Mouse (Mus musculus): Measurements from ENCODE around the gene Eml2. TPM values are rescaled to one million over a fixed set of nuclear protein-coding genes. Genes with fewer than 3 reads are reported as not detected.

Gene Eml2
- polyA plus RNA-seq, 1 experiment from 2014 or later = 12.3 TPM

DNA sequence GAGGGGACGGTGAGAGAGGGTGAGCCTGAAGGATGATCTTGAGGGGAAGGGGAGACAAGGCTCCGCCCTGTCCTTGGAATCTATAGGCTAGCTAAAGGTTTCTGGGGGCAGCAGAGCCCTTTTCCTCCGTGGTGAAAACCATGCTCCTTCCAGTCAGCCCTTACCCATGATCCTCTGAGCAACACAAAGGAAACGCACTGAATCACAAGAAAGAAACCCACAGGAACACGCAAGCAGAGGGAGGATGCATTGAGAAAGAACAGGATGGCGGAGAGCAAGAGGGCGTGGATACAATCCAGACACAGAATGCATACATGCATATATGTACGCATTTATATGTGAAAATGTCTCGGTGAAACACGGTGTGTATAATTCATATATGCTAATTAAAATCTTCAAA lies 6.7 kb upstream of the Eml2 start:
- 60% methylated on average over 10 of the region's 10 CpGs for WGBS
- no peak overlapping the region; the same call in 1 of the 2 replicates for H3K27ac ChIP-seq (ENCODE audit: low read depth, low read length)
- H3K9me3 ChIP-seq (ENCODE audit: control insufficient read depth, low read length) = peaks cover 2% of the 10 kb centered on the region; the same call in 1 of the 2 replicates
- ATAC-seq = no peak
- no peak overlapping the region for H3K9ac ChIP-seq (ENCODE audit: low read depth, low read length)
- H3K27me3 ChIP-seq (replicated peaks; ENCODE audit: control insufficient read depth, insufficient read depth, low read length) = peaks cover 3% of the 10 kb centered on the region; the same call in 1 of the 2 replicates
- no peak overlapping the region for H3K4me2 ChIP-seq (ENCODE audit: low read length)
- H3K36me3 ChIP-seq (ENCODE audit: control insufficient read depth, insufficient read depth, low read length) = no peaks in the 10 kb centered on the region
- H3K4me3 ChIP-seq (ENCODE audit: low read length) = no peak overlapping the region
- peaks cover 9% of the 10 kb centered on the region; the same call in 1 of the 2 replicates for H3K4me1 ChIP-seq (ENCODE audit: control insufficient read depth, insufficient read depth, low read depth, low read length)

- H3K4me1 ChIP-seq (ENCODE audit: control insufficient read depth, insufficient read depth, low read depth, low read length) = peaks cover 9% of the 10 kb centered on the region; the same call in 1 of the 2 replicates
- H3K4me3 ChIP-seq (ENCODE audit: low read length) = no peak overlapping the region
- 49% methylated on average over 8 of the region's 8 CpGs for WGBS
- H3K9ac ChIP-seq (ENCODE audit: low read depth, low read length) = 0 out of 2 replicates have a peak overlapping the region, but pooled peaks have one; percentile 13
- H3K27ac ChIP-seq (ENCODE audit: low read depth, low read length) = peak overlapping the region; percentile 23; the same call in 1 of the 2 replicates
- peak; percentile 41 for ATAC-seq
- H3K4me2 ChIP-seq (ENCODE audit: low read length) = no peak overlapping the region
- peaks cover 2% of the 10 kb centered on the region; the same call in 1 of the 2 replicates for H3K9me3 ChIP-seq (ENCODE audit: control insufficient read depth, low read length)
- no peaks in the 10 kb centered on the region for H3K27me3 ChIP-seq (replicated peaks; ENCODE audit: control insufficient read depth, insufficient read depth, low read length)
- no peaks in the 10 kb centered on the region for H3K36me3 ChIP-seq (ENCODE audit: control insufficient read depth, insufficient read depth, low read length)
These were observed 6.1 kb upstream of the Eml2 start for GRCm38 (mm10) chr7:19170142-19170541.

GRCm38 (mm10) chr7:19171831-19172230 lies 4.4 kb upstream of the Eml2 start:
- H3K4me1 ChIP-seq (ENCODE audit: control insufficient read depth, insufficient read depth, low read depth, low read length) = peaks cover 3% of the 10 kb centered on the region
- 41% methylated on average over 8 of the region's 8 CpGs for WGBS
- 0 out of 2 replicates have a peak overlapping the region, but pooled peaks have one; percentile 33 for H3K9ac ChIP-seq (ENCODE audit: low read depth, low read length)
- H3K36me3 ChIP-seq (ENCODE audit: control insufficient read depth, insufficient read depth, low read length) = no peaks in the 10 kb centered on the region
- ATAC-seq = no peak
- H3K4me2 ChIP-seq (ENCODE audit: low read length) = no peak overlapping the region
- peaks cover 2% of the 10 kb centered on the region; the same call in 1 of the 2 replicates for H3K9me3 ChIP-seq (ENCODE audit: control insufficient read depth, low read length)
- H3K27ac ChIP-seq (ENCODE audit: low read depth, low read length) = peak overlapping the region; percentile 60; the same call in 1 of the 2 replicates
- no peak overlapping the region for H3K4me3 ChIP-seq (ENCODE audit: low read length)
- H3K27me3 ChIP-seq (replicated peaks; ENCODE audit: control insufficient read depth, insufficient read depth, low read length) = no peaks in the 10 kb centered on the region

DNA sequence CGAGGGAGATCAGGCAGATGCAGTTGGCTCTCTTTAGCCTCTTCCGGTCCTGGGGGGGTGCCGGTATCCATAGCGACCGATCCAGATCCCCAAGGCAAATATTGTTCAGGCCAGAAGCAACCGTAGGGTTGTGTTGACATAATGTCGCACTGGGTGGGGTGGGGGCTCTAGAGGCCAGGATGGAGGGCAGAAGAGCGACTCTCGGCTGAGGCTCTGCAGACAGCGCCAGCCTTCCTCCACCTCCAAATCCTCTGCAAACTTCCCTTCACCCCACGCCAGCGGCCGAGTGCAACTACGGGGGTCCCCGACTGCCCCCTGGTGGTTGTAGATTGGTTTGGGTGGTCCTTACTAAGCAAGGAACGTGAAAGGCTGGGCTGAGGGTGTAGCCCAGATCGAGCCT lies 3.3 kb upstream of the Eml2 start:
- 5% methylated on average over 17 of the region's 17 CpGs for WGBS
- H3K27me3 ChIP-seq (replicated peaks; ENCODE audit: control insufficient read depth, insufficient read depth, low read length) = no peaks in the 10 kb centered on the region
- no peaks in the 10 kb centered on the region for H3K36me3 ChIP-seq (ENCODE audit: control insufficient read depth, insufficient read depth, low read length)
- H3K4me2 ChIP-seq (ENCODE audit: low read length) = peak overlapping the region; percentile 57
- H3K4me3 ChIP-seq (ENCODE audit: low read length) = peak overlapping the region; percentile 31
- H3K27ac ChIP-seq (ENCODE audit: low read depth, low read length) = no peak overlapping the region
- H3K4me1 ChIP-seq (ENCODE audit: control insufficient read depth, insufficient read depth, low read depth, low read length) = peaks cover 8% of the 10 kb centered on the region
- no peak for ATAC-seq
- H3K9me3 ChIP-seq (ENCODE audit: control insufficient read depth, low read length) = no peaks in the 10 kb centered on the region
- H3K9ac ChIP-seq (ENCODE audit: low read depth, low read length) = peak overlapping the region; percentile 48; the same call in 1 of the 2 replicates

DNA sequence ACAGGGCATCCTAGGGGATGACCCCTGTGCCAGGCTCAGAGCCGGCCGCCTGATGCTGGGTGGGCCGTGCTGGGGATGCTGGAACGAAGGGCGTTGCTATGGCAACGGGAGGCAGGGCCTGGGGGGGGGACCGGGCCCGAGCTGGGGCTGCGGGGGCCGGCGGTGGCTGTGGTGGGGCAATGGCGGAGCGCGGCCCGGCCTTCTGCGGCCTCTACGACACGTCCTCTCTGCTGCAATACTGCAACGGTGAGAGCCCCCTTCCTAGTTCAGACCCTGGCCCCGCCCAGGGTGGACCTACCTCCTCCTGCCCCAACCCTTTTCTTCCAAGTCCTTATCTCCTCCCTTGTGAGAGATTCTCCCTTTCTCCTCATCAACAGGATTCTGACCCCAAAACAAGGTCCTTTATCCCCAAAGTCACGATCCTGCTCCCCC lies 311 bp downstream of the Eml2 start:
- Histone ChIP-seq H3K36me3 (ENCODE audit: control insufficient read depth, insufficient read depth, low read length) (no peaks in the 10 kb centered on the region), H3K4me1 (ENCODE audit: control insufficient read depth, insufficient read depth, low read depth, low read length) (peaks cover 19% of the 10 kb centered on the region), H3K4me3 (ENCODE audit: low read length) (peak overlapping the region; percentile 66), H3K27me3 (replicated peaks; ENCODE audit: control insufficient read depth, insufficient read depth, low read length) (peaks cover 5% of the 10 kb centered on the region), H3K27ac (ENCODE audit: low read depth, low read length) (peak overlapping the region; percentile 73), H3K9me3 (ENCODE audit: control insufficient read depth, low read length) (no peaks in the 10 kb centered on the region), H3K9ac (ENCODE audit: low read depth, low read length) (peak overlapping the region; percentile 69), H3K4me2 (ENCODE audit: low read length) (peak overlapping the region; percentile 81)
- 8% methylated on average over 11 of the region's 21 CpGs for WGBS
- ATAC-seq = peak; percentile 55

DNA sequence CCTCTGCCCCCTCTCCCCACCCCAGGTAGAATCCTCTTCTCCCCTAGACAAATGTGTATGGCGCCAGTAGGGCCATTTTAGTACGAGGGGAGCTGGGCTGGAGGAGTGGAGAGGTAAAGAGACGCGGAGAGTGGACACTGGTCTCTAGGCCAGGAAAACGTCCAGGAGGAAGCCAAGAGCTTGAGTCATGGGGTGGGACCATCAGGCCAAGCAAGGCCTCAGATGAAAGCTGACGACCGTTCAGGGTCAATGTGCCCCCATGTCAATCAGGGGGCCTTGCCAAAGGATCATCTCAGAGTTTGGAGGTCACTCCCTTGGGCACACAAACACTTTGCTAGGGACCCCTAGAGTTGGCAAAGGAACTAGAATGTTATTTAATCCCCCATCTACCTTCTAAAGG lies 995 bp downstream of the Eml2 start:
- peak overlapping the region; percentile 69 for H3K9ac ChIP-seq (ENCODE audit: low read depth, low read length)
- WGBS = 66% methylated on average over 7 of the region's 7 CpGs
- peaks cover 16% of the 10 kb centered on the region for H3K4me1 ChIP-seq (ENCODE audit: control insufficient read depth, insufficient read depth, low read depth, low read length)
- peak overlapping the region; percentile 81 for H3K4me2 ChIP-seq (ENCODE audit: low read length)
- H3K9me3 ChIP-seq (ENCODE audit: control insufficient read depth, low read length) = no peaks in the 10 kb centered on the region
- peaks cover 5% of the 10 kb centered on the region for H3K27me3 ChIP-seq (replicated peaks; ENCODE audit: control insufficient read depth, insufficient read depth, low read length)
- H3K27ac ChIP-seq (ENCODE audit: low read depth, low read length) = no peak overlapping the region
- ATAC-seq = no peak
- no peaks in the 10 kb centered on the region for H3K36me3 ChIP-seq (ENCODE audit: control insufficient read depth, insufficient read depth, low read length)
- peak overlapping the region; percentile 66 for H3K4me3 ChIP-seq (ENCODE audit: low read length)

- ATAC-seq = no peak
- 4% methylated on average over 18 of the region's 18 CpGs for WGBS
These were observed 1.8 kb downstream of the Eml2 start for GRCm38 (mm10) chr7:19178035-19178434.

DNA sequence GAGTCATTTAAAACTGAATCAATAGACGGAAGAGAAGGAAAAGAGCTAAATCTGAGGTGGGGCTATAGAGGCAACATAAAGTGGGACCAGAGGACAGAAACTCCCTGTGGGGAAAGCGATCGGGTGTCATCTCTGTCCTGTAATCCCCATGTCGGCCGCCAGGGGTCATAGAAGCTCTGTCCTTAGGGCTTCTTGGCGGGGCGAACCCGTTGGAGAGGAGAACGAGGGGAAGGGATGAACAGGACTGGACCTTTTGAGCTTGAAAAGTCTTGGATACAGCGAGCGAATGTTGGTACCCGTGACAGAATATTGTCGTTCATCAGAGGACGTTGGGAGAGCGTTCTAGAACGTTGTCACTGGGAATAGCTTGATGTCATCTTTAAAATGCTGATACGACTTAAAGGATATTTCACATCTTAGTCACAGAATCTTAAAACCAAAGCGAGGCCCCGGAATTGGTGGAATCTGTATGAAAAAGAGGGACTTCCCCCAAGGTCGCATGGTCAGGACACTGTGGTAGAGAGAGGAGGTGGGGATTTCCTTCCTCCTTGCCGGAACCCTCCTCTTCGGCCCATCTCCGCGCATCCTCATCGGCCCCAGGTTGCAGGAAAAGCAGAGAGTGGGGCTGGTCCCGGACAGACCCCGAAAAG lies 2.3 kb downstream of the Eml2 start:
- ATAC-seq = no peak
- peaks cover 16% of the 10 kb centered on the region for H3K4me1 ChIP-seq (ENCODE audit: control insufficient read depth, insufficient read depth, low read depth, low read length)
- no peaks in the 10 kb centered on the region; the same call in 1 of the 2 replicates for H3K36me3 ChIP-seq (ENCODE audit: control insufficient read depth, insufficient read depth, low read length)
- H3K9me3 ChIP-seq (ENCODE audit: control insufficient read depth, low read length) = no peaks in the 10 kb centered on the region
- WGBS = 6% methylated on average over 26 of the region's 27 CpGs
- peaks cover 5% of the 10 kb centered on the region for H3K27me3 ChIP-seq (replicated peaks; ENCODE audit: control insufficient read depth, insufficient read depth, low read length)
- H3K27ac ChIP-seq (ENCODE audit: low read depth, low read length) = no peak overlapping the region
- H3K4me3 ChIP-seq (ENCODE audit: low read length) = peak overlapping the region; percentile 66
- peak overlapping the region; percentile 81 for H3K4me2 ChIP-seq (ENCODE audit: low read length)
- H3K9ac ChIP-seq (ENCODE audit: low read depth, low read length) = peak overlapping the region; percentile 56

More at GRCm38 (mm10) chr7:19178035-19178434, 1.8 kb downstream of the Eml2 start:
- Histone ChIP-seq H3K9ac (ENCODE audit: low read depth, low read length) (peak overlapping the region; percentile 56), H3K27ac (ENCODE audit: low read depth, low read length) (no peak overlapping the region), H3K4me2 (ENCODE audit: low read length) (peak overlapping the region; percentile 81), H3K4me3 (ENCODE audit: low read length) (peak overlapping the region; percentile 66), H3K27me3 (replicated peaks; ENCODE audit: control insufficient read depth, insufficient read depth, low read length) (peaks cover 5% of the 10 kb centered on the region), H3K4me1 (ENCODE audit: control insufficient read depth, insufficient read depth, low read depth, low read length) (peaks cover 16% of the 10 kb centered on the region), H3K9me3 (ENCODE audit: control insufficient read depth, low read length) (no peaks in the 10 kb centered on the region), H3K36me3 (ENCODE audit: control insufficient read depth, insufficient read depth, low read length) (no peaks in the 10 kb centered on the region)

- H3K27me3 ChIP-seq (replicated peaks; ENCODE audit: control insufficient read depth, insufficient read depth, low read length) = peaks cover 5% of the 10 kb centered on the region
- H3K9me3 ChIP-seq (ENCODE audit: control insufficient read depth, low read length) = no peaks in the 10 kb centered on the region
- H3K4me3 ChIP-seq (ENCODE audit: low read length) = peak overlapping the region; percentile 66
- H3K36me3 ChIP-seq (ENCODE audit: control insufficient read depth, insufficient read depth, low read length) = no peaks in the 10 kb centered on the region; the same call in 1 of the 2 replicates
- H3K4me2 ChIP-seq (ENCODE audit: low read length) = peak overlapping the region; percentile 81
- H3K9ac ChIP-seq (ENCODE audit: low read depth, low read length) = peak overlapping the region; percentile 52
- under 1% methylated on average over 32 of the region's 32 CpGs for WGBS
- peaks cover 16% of the 10 kb centered on the region for H3K4me1 ChIP-seq (ENCODE audit: control insufficient read depth, insufficient read depth, low read depth, low read length)
- H3K27ac ChIP-seq (ENCODE audit: low read depth, low read length) = no peak overlapping the region
- ATAC-seq = no peak
These were observed 3.0 kb downstream of the Eml2 start for GRCm38 (mm10) chr7:19179173-19179572.

Data from hindbrain, embryonic 16.5 days (tissue).